Mouse (Mus musculus) gastrocnemius, adult 2 months (tissue): ENCODE results near the gene Dnm3. TPM values are rescaled to one million over a fixed set of nuclear protein-coding genes. Genes with fewer than 3 reads are reported as not detected.

ENCODE experiments used
- DNase-seq: peaks from one replicate; pipeline ENCODE4 v3.0.0; 2022
- H3K27ac ChIP-seq: fragments of 200-600 bp; 2 replicates; pipeline ENCODE4 v1.8.1; 2022; ENCODE audit warnings: mild to moderate bottlenecking
- H3K4me3 ChIP-seq: fragments of 200-600 bp; 2 replicates; pipeline ENCODE4 v1.8.1; 2022; ENCODE audit warnings: mild to moderate bottlenecking, moderate library complexity
- CTCF ChIP-seq: fragments of 200-600 bp; IDR thresholded peaks from 2 replicates; pipeline ENCODE4 v1.8.1; 2022; ENCODE audit warnings: antibody characterized with exemption, mild to moderate bottlenecking, moderate library complexity
- intact Hi-C: fragments of 180-260 bp; cut with DNase I; formaldehyde crosslinking; loops from one replicate; pipeline ENCODE4 v1.15.1; 2025
- total RNA-seq, 2 experiments: library from RNA; stranded (reverse); gene quantifications; 2 replicates each; pipeline ENCODE4 v1.2.3; 2021

Dnm3 gene
- total RNA-seq, 2 experiments from 2014 or later, result 6.5 to 8.7 TPM

- H3K27ac ChIP-seq, result no peak overlapping the region
- intact Hi-C loops, result no loop called here
- DNase-seq, result no peak
- H3K4me3 ChIP-seq, result no peak overlapping the region
- no peak for TF ChIP-seq CTCF
These were observed 297.4 kb downstream of the Dnm3 start for GRCm38 (mm10) chr1:162180451-162180850.

GRCm38 (mm10) chr1:162179401-162179800 is 298.4 kb downstream of the Dnm3 start:
- TF ChIP-seq CTCF, result no peak
- Histone ChIP-seq H3K27ac (peak overlapping the region; percentile 40; the same call in 1 of the 2 replicates), H3K4me3 (no peak overlapping the region)
- no peak for DNase-seq
- intact Hi-C loops, result no loop called here

DNA sequence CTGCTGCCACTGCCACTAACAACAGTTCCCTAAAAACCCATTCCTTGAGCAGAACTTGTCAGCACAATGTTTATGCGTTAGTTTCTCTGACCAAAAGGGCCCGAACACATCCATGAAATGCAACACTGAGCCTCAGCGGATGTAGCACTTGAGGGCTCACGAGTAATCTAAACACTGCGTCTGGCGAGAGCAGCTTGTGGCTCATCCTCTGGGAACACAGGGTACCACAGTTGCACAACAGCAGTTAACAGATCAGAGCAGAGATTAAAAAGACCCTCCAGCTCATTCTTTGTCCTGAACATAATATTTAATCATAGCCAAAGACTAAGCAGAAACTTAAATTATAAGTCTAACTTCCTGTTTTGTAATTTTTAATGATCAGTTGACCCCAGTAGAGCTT is 305.0 kb downstream of the Dnm3 start:
- intact Hi-C loops, result no loop called here
- no peak for DNase-seq
- no peak for TF ChIP-seq CTCF
- no peak overlapping the region for H3K27ac ChIP-seq
- H3K4me3 ChIP-seq, result no peak overlapping the region

DNA sequence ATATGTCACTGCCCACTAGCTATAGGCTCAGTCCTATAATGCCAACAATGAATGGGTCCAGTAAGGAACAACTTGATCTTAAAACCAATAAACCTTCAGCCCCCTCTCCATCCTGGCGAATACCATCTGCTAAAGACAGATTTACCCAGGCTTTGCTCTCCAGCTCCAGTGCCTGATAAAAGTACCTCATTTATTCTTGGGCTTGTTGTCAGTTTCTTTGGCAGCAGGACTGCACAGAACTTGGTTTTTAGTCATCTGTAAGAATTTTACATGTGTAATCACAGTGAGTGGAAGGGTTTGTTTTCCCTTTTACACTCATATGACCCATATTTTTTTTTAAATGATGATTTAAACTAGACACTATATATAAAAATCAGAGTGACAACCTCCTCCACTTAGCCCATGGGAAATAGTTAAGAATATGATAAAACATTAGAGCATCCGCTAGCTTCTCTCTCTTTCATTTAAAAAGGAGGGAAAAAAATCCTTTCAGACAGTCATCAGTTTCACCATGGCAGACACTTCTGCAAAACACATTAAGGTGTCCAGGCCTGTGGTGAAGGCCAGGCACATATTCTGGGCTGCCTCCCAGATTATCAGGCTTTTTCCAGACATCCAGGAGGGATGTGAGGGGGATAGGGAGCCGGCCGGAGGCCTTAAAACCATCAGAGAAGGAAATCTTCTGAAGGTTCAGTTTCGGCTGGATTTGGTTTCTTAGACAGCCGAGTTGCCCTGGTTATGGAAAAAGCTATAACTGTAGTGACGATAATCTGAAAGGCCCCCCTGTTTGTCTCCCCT is 313.9 kb downstream of the Dnm3 start:
- Histone ChIP-seq H3K4me3 (no peak overlapping the region), H3K27ac (peak overlapping the region; percentile 38)
- intact Hi-C loops, result no loop called here
- TF ChIP-seq CTCF, result no peak
- DNase-seq, result no peak

GRCm38 (mm10) chr1:162162677-162163076 is 315.2 kb downstream of the Dnm3 start:
- intact Hi-C loops, result no loop called here
- no peak for TF ChIP-seq CTCF
- peak overlapping the region; percentile 38; the same call in 1 of the 2 replicates for H3K27ac ChIP-seq
- DNase-seq, result no peak
- H3K4me3 ChIP-seq, result no peak overlapping the region

- Histone ChIP-seq H3K4me3 (no peak overlapping the region), H3K27ac (0 out of 2 replicates have a peak overlapping the region, but pooled peaks have one; percentile 38)
- intact Hi-C loops, result no loop called here
- TF ChIP-seq CTCF, result no peak
- no peak for DNase-seq
These were observed 315.6 kb downstream of the Dnm3 start for GRCm38 (mm10) chr1:162162249-162162648.

DNA sequence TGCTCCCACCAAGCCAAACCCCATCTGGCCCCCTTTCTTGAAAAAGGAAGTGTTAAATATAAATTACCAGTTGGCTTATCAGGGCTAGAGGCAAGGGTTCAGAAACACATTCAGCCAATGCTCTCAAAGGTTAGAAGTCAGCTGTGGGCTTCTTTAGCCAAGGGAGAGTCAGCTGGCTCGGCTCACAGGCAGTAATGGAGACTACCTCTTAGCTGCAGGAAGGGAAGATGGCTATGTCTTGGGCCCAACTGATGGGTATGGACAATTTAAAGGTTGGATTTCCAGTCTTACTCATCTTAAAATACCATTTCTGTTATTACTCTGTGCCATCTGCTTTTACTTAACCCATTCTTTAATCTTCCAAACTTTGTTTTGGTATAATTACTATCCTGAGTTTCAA is 317.1 kb downstream of the Dnm3 start:
- intact Hi-C loops, result no loop called here
- Histone ChIP-seq H3K27ac (no peak overlapping the region), H3K4me3 (no peak overlapping the region)
- no peak for TF ChIP-seq CTCF
- DNase-seq, result no peak

DNA sequence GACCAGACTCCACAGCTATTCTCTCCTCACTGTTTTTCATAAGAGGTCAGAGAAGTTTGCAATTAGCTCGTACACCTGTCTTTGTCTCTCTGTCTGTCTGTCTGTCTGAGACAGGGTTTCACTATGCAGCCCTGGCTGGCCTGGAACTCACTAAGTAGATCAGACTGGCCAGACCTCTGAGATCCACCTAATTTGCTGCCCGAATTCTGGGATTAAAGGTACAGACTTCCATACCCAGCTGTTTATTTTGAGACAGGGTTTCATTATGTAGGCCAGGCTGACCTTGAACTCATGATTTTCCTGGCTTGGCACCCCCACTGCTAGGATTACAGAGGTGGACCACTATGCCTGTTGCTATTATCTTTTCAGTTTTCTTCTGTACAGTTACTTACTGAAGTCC is 319.3 kb downstream of the Dnm3 start:
- no peak for TF ChIP-seq CTCF
- no peak overlapping the region for H3K4me3 ChIP-seq

DNA sequence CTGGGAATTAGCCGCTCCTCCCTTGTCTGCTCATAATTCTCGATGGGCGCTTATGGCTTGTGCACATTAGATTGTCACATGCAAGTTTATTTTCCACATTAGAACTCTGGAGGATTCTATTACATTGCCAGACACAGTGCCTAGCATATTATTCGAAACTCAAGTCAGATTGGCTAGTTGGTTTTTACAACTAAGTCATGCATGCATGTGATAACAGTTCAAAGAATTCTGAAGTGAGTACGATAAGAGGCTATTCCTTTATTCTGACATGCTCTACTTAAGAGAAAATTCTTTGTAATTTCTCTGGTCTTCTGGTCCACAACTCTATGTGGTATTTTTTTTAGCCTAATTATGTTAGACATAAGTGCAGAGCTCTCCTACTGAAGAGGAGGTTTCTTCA is 320.2 kb downstream of the Dnm3 start:
- intact Hi-C loops, result no loop called here

More for the DNA sequence above, 319.3 kb downstream of the Dnm3 start:
- no peak for DNase-seq
- intact Hi-C loops, result no loop called here
- H3K27ac ChIP-seq, result no peak overlapping the region

DNA sequence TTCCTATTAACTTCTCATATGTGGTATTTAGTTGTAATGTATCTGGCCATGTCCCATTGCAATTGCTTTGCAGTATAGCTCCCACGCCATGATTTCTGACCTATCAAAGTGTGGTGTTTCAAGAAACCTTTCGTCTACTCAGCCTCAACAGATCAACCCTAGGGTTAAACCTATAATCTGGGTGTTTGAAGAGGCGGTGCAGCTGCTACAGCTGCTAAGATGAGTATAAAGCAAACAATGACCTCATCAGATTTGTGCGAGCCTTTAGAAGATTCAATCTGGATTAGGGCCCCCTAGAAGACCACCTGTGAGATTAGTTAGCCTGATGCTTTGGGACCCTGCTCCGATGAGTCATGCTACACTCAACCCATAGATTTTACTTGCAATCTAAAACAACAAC is 321.0 kb downstream of the Dnm3 start:
- no peak overlapping the region for H3K4me3 ChIP-seq
- TF ChIP-seq CTCF, result no peak
- no peak overlapping the region for H3K27ac ChIP-seq
- no peak for DNase-seq
- intact Hi-C loops, result no loop called here

More for the DNA sequence above, 320.2 kb downstream of the Dnm3 start:
- Histone ChIP-seq H3K4me3 (no peak overlapping the region), H3K27ac (no peak overlapping the region)
- DNase-seq, result no peak
- no peak for TF ChIP-seq CTCF

DNA sequence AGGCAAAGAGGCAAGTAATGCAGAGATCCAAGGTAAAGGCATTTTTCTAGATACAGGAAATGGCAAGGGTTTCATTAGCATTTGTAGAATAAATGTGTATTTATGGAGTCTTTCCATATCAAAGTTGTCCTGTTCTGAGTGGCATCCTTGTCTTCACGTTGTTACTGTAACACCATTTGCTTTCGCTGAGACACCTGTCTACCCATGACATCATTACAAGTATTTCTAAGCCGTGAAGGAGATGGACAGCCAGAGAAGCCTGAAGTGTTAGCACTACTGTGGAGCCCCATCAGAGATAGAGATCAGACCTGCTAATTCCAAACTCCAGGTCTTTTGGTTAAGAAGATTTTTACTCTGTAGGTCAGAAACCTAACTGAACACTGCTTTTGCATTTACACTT is 322.3 kb downstream of the Dnm3 start:
- intact Hi-C loops, result no loop called here
- no peak overlapping the region for H3K27ac ChIP-seq
- H3K4me3 ChIP-seq, result no peak overlapping the region
- no peak for DNase-seq
- TF ChIP-seq CTCF, result no peak

DNA sequence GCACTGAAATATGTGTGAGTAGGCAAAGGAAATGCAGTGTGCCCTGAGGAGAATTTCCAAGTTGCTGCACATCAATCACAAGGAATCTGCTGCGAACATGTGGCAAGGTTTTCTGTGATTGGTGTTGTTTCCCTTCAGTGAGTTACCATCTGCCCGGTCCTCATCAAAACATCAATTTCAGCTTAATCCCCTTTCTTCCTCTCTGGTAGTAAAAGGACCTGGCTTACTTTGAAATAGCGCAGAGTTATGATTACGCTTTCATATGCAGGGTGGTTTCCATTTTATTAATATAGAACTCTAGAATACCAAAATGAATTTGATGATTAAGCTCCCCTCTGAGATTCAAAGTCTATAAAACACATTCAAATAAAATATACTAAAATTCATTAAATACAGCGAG is 324.7 kb downstream of the Dnm3 start:
- no peak for TF ChIP-seq CTCF
- intact Hi-C loops, result no loop called here
- Histone ChIP-seq H3K4me3 (no peak overlapping the region), H3K27ac (no peak overlapping the region)
- no peak for DNase-seq

DNA sequence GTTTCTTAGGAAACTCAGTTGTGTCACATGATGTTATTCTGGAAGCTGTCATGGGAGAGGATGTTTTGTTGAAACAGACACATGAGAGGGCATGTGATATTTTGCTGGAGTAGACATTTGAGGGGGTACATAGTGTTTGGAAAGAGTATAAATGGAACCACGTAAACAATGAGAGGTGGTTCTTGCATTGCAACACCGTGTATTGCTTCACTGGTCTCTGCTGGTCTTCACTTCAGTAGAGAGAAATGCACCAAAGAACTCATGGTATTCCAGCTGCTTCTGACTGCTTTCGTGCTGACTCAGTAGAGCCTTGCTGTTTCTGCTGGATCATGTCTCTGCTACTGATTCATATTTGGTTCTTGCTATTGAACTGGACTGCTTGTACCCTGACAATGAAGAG is 328.1 kb downstream of the Dnm3 start:
- Histone ChIP-seq H3K4me3 (no peak overlapping the region), H3K27ac (no peak overlapping the region)
- intact Hi-C loops, result no loop called here
- no peak for TF ChIP-seq CTCF
- no peak for DNase-seq

DNA sequence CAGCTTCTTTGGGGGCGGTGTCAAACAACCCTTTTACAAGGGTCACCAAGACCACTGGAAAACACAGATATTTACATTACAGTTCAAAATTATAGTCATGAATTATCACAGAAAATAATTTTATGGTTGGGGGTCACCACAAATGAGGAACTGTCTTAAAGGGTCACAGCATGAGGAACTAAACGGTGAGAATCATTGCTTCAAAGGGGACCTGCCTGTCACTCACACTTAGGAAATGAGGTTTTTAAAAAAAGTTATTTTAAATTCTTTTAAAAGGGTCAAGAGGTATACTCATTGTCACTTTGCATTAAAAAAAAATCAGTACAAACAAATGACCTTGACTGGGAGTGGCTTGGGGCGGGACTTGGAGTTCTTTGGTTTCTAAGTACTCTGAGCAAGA is 330.3 kb downstream of the Dnm3 start:
- intact Hi-C loops, result no loop called here
- H3K27ac ChIP-seq, result no peak overlapping the region
- no peak for DNase-seq
- no peak overlapping the region for H3K4me3 ChIP-seq
- TF ChIP-seq CTCF, result no peak
